Mouse (Mus musculus): Measurements from ENCODE around the gene Scrn2. TPM values are rescaled to one million over a fixed set of nuclear protein-coding genes. Genes with fewer than 3 reads are reported as not detected.

The Scrn2 gene
- total RNA-seq, 2 experiments from 2014 or later = 12.2 to 30.0 TPM

DNA sequence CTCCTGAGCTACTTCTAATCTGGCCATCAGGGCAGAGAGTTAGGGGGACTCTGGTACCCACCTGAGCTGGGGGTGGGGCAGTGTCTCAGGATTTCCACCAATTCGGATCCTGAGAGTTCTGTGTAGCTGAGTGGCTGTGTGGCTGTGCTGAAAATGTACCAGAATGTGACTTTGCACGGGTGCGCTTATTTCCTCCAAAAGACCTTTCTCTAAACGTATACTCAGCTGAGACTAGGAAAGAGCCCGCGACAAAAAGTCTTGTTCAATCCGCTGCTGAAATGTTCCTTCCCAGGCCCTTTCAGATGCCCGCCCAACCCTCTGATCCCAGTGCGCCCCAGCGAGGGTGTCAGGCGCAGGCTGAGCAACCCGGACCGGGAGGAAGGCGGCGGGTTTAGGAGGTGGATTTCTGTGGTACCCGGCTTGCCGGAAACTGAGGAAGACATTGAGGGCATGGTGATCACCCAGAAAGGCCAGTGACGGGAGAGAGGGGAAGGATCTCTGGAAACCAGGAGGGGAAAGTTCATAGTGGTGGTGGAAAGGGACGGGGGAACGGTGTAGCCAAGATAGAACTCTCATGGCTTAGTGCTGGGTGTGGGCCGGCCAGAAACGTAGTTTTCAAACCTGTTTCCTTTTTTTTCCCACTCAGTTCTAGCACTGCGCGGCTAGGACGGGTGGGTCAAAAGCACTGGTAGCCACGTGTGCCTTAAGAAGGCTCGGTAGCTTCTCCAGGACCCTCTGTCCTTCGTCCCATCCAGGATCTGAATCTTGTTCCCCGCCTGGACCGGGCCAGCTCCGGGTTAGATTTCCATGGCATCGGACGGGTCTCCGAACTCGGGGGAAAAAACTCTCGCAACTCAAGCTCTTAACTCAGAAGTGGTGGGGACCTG is 11.8 kb upstream of the Scrn2 start:
- no peak for ATAC-seq (replicated peaks; ENCODE audit: poor library complexity, severe bottlenecking)

DNA sequence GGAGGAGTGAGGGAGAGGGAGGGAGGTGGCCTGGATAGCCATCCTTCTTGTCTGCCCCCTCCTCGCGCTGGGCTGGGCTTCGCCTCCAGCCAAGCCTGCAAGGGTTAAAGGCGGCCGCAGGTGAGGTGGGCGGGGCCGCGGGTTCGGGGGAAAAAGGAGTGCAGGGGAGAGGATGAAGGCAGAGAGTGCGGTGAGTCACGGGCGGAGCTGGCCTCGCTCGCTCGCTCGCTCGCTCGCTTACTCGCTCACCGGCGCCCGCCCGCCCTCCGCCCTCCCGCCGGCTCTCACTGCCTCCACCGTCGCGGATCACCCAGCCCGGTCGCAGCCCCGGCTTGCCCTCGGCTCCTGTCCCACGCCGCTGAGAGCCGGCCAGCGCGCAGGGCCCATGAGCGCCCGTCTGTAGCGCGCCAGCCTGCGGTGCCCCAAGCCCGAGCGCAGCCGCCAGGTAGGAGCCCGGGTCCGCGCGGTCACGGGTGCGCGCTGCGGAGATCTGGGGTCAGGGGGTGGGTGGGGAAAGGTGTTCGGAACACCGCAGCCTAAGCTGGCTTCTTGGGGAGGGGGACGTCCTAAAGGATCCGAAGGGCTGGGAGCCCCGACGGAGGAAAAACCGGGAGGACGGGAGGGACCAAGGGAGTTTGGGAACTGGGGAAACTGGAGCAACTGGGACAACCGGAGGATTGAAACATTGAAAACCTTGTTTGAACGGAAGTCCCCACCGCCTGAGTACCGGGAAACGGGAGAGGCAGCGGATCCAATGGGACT is 11.0 kb upstream of the Scrn2 start:
- ATAC-seq (replicated peaks; ENCODE audit: poor library complexity, severe bottlenecking) = no peak

DNA sequence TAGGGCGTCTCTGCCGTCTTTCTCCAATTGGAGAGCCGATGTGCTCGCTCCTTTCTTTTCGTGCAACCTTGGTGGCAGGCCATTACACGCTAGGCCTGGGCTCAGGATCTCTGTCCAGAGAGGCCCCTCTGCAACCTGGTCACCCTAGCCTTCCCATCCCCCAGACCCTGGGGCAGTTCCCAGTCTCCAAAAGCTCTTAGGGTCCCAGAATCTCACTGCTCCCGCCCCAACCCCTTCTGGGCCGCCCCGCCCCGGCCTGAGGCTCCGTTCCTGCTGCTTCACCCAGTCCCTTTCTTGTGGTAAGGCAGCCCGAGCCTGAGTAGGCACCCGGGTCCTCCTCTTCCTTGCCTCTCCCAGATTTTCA is 10.4 kb upstream of the Scrn2 start:
- no peak for ATAC-seq (replicated peaks; ENCODE audit: poor library complexity, severe bottlenecking)

DNA sequence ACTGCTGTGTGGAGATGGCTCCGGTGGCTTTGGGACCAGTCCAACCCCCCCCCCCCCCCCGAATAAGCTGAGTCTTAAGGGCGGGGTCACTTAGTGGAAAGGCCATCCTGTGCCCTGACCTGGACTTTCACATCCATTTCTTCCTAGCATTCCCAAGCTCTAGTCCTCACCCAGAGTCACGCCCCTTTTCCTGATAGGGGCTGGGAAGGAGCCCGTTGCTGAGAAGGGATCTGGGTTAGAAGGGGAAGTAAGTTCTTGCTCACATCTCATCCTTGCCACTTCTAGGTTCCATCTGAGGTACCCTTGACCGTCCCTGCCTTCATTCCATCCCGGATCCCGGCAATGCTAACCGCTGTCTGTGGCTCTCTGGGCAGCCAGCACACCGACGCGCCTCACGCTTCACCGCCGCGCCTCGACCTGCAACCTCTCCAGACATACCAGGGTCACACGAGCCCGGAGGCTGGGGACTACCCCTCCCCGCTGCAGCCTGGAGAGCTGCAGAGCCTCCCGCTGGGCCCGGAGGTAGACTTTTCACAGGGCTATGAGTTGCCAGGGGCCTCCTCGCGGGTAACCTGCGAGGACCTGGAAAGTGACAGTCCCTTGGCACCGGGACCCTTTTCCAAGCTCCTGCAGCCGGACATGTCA is 8.5 kb upstream of the Scrn2 start:
- no peak for ATAC-seq (replicated peaks; ENCODE audit: poor library complexity, severe bottlenecking)

DNA sequence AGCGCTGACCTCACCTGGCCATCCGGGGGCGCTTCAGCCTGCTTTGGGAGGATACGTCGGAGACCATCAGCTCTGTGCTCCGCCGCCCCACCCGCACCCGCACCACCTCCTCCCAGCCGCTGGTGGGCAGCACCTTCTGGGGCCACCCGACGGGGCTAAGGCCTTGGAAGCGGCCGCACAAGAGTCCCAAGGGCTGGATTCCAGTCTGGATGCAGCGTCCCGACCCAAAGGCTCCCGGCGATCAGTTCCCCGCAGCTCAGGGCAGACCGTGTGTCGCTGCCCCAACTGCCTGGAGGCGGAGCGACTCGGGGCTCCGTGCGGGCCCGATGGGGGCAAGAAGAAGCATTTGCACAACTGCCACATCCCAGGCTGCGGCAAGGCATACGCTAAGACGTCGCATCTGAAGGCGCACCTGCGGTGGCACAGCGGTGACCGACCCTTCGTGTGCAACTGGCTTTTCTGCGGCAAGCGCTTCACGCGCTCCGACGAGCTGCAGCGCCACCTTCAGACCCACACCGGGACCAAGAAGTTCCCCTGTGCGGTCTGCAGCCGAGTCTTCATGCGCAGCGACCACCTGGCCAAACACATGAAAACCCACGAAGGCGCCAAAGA is 7.8 kb upstream of the Scrn2 start:
- ATAC-seq (replicated peaks; ENCODE audit: poor library complexity, severe bottlenecking) = peak; percentile 52

DNA sequence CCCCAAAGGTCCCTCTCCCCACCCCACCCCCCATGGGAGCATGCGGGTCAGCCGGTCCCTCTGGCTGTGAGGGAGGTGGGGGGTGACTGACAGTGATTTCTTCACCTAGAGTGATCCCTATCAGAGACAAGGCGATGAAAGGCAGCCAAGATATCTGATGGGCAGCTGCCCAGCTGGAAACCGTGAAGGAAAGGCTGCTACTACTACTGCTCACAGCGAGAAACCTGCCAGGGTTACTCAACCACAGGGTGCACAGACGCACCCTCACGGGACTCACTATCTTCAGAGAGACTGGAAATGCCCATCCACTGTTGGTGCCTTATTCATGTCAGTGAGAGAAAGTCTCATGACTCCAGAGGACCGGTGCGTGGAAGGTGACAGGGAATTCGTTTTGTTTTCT is 4.8 kb upstream of the Scrn2 start:
- ATAC-seq (replicated peaks; ENCODE audit: poor library complexity, severe bottlenecking) = no peak

DNA sequence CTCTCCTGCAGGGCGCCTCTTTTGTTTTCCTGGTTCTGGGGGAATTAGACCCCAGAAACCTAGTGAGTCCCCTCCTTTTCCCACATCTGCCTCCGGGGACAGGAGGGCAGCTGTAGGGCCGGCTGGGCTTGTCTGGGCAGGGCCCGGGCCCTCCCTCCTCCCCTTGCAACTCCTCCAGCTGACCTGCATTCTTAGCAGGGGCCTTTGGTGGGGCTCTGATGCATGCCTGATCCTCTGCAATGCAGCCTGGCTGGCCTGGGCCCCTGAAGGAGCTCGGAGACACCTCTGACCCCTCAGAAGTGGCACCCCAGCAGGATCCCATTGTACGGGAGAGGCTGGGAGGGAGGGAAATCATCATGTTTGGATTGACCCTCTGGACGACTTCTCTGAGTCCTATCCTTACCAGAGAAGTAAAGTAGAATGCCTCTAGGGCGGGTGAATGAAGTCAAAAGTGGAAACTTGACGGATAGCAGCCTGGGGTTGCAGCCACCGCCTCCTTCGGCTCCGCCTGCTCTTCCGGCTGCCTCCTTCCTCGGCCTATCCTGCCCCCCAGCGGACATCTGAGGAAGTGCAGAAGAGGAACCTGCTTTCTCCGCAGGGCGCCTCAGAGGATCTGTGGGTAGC is 3.9 kb upstream of the Scrn2 start:
- ATAC-seq (replicated peaks; ENCODE audit: poor library complexity, severe bottlenecking) = peak; percentile 73

DNA sequence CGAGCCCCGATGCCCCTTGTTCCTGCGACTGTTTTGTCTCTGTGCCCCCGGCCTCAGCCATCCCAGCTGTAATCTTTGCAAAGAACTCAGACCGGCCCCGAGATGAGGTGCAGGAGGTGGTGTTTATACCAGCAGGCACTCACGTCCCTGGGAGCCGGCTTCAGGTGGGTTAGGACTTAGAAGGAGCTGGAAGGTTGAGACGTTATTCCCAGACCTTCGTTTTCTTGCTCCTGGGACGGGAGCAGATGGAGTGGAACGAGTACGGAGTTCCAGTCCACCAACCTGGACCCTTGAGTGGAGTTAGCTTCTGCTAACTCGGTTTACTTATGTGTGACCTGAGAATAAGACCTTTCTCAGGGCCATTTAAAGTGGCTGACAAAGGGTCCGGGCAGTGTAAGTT is 688 bp downstream of the Scrn2 start:
- no peak for ATAC-seq (replicated peaks; ENCODE audit: poor library complexity, severe bottlenecking)

DNA sequence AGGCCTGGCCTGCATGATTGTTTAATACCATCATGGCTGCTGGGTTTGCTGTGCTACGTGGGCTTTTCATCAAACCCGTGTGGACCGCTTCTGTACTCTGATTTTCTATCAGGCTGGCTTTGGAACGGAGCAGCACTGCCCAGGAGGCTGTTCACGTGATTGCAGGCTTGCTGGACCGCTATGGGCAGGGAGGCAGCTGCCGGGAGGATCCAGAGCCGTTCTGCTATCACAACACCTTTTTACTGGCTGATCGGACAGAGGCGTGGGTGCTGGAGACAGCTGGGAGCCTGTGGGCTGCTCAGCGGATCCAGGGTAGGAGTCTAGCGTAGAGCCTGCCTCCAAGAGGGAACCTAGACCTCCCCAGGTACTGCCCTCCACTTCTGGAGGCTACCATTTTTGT is 2.2 kb downstream of the Scrn2 start:
- no peak for ATAC-seq (replicated peaks; ENCODE audit: poor library complexity, severe bottlenecking)

DNA sequence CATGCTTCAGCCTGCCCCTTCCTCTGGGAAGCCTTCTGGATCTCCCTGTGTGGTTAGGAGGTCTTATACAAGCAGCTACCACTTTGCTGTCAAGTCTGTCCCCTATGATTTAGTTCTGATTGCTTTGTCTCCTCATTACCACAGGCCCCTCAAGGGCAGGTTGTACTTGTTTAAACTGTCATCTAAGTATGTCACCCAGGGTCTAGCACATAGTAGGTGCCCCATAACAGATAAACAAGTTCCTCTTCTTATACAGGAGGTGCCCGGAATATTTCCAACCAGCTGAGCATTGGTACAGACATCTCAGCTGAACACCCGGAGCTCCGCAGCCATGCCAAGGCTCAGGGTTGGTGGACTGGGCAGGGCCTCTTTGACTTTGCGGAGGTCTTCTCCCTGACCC is 2.8 kb downstream of the Scrn2 start:
- no peak for ATAC-seq (replicated peaks; ENCODE audit: poor library complexity, severe bottlenecking)

DNA sequence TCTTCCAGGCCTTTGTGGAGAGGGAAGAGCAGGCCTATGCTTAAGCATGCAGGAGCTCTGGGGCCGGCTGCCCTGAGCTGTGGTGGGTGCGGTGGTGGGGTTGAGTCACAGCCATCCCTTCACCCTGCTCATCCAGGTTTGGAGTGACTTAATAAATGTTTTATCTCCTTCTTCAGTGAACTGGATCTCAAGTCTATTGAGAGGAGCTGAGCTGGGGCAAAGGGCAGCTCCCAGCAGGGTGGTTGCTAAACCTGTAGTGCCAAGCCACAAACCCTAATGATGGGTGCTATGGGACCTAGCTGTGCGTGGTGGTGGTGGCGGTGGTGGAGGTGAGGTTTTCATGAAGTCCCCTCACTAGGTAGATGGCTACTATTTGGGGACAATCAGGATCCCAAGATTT is 4.0 kb downstream of the Scrn2 start:
- ATAC-seq (replicated peaks; ENCODE audit: poor library complexity, severe bottlenecking) = no peak

DNA sequence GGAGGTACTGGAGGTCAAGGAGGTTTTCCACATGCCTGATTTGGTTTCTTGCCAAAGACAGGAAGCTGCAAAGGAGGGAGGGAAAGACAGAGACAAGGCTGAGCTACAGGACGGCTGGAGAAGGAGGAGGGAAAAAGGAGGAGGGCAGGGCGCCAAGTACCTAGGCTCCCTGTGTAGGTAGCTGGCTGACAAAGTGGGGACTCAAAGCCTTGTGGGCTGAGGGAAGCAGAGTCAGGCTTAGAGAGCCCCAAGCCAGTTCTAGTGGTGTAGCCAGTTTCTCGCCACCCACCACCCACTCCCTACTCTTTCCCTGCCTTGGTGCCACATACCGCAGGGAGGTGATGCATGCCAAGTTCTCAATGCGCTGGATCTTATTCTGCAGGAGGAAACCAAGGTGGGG is 6.4 kb downstream of the Scrn2 start:
- no peak for ATAC-seq (replicated peaks; ENCODE audit: poor library complexity, severe bottlenecking)

DNA sequence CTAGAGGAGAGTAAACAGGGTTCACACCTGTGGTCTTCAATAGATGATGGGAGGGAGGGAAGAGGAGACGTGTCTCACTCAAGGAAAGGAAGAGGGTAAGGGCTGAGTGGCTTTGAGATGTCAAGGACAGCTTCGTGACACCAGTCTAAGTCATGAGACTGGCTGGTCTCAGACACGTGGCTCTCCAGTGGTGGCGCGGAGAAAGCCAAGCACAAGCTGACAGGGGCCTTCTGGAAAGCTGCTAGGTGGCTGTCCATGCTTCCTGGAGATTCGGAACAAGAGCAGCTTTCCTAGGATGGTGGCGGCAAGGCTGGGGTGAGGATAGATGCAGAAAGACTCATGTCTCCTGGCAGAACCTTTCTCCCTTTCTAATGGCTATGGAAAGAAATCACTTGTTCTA is 9.1 kb downstream of the Scrn2 start:
- no peak for ATAC-seq (replicated peaks; ENCODE audit: poor library complexity, severe bottlenecking)

DNA sequence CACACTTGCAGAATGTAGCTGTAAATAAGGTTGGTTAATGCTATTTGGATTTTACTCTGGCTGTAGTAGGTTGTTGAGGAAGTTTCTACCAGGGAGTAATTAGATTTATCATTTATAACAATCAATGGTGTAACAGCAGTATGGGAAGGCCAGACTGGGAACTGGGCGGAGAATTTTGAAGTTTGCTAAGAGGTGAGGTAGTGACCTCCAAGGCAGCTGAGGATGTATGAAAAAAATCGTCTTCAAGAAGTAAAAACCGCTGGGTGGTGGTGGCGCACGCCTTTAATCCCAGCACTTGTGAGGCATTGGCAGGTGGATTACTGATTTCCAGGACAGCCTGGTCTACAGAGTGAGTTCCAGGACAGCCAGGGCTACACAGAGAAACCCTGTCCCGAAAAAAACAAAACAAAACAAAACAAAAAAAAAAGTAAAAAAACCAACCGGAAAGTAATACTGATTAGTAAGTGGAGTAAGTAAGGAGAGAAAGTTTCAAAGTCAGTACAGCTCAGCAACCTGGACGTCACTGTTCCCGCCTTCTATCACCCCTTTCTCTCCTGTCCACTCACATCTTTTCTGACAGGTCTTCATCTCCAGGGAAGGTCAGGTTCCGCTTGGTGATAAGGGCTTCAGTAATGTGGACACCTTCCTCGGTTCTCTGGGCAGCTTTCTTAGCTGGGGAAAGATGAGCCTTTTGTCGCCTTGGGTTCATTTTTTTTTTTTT is 10.7 kb downstream of the Scrn2 start:
- no peak for ATAC-seq (replicated peaks; ENCODE audit: poor library complexity, severe bottlenecking)

DNA sequence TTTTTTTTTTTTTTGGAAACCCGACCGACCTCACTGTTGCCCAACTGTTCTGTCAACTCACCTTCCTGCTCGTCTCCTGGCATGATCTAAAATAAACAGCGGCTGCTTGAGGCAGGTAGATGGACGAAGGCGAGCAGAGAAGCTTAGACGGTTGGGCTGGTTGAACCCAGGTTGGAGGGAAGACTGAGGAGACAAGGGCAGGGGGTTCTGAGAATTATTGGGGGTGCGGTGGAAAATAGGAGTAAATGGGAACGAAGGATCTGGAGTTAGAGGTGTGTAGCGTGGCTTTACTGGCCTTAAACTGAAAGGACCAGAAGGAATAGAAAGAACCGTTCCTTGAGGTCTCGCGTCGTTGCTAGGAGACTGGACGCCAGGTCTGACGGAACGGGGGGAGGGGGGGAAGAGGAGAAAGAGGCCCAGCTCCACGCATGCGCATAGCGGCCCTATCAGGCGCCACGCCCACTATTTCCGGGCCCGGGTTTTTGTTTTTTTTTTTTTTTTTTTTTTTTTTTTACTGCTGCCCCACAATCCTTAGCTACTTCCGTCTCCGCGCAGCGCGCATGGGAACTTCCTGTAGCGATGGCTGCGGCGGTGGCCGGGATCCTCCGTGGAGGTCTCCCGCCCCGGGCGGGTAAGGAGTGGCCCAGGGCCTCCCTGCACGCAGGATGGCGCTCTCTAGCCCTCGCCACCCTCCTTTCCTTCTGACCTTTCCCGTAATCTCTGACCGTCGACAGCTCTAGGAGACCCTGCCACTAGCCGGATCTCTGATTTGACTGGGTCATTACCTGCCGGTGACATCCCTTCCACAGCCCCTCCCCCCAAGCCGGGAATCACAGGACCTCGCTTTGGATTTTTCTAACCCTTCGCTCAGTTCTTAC is 11.5 kb downstream of the Scrn2 start, which contains the start of the genes Lrrc46 and Mrpl10:
Lrrc46 (minus strand) TSS at position 386 of the 878 bp plus-strand sequence.
Mrpl10 (plus strand) TSS at position 539 of the 878 bp plus-strand sequence.
- ATAC-seq (replicated peaks; ENCODE audit: poor library complexity, severe bottlenecking) = peak; percentile 94

DNA sequence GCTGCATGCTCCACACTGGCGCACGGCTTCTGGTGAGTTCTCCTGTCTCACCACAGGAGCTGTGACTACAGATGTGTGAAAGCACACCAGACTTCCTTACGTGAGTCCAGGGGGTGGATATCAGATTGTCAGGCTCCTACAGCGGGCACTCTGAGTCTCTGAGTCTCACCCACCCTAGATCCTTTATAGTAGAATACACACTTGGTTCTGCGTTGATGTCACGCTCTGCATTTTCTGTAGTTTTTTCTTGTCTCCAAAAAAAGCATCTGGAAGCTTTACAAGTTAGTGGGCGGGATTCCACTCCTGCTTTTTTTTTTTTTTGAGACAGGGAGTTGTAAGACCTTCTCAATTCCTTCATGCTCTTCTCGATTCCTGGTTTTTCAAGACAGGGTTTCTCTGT is 15.2 kb downstream of the Scrn2 start:
- no peak for ATAC-seq (replicated peaks; ENCODE audit: poor library complexity, severe bottlenecking)

DNA sequence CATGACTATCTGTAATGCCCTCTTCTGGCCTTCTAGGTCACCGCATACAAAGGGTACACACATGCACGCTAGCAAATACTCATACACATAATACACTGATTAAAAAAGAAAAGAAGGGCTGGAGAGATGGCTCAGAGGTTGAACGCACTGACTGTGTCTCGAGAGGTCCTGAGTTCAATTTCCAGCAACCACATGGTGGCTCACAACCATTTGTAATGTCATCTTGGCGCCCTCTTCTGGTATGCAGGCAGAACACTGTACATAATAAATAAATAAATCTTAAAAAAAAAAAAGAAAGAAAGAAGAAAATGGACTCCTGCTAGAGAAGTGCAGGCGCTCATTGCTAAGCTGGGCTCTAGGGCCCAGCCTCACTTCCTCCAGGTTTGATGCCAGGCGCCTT is 16.1 kb downstream of the Scrn2 start:
- ATAC-seq (replicated peaks; ENCODE audit: poor library complexity, severe bottlenecking) = no peak

DNA sequence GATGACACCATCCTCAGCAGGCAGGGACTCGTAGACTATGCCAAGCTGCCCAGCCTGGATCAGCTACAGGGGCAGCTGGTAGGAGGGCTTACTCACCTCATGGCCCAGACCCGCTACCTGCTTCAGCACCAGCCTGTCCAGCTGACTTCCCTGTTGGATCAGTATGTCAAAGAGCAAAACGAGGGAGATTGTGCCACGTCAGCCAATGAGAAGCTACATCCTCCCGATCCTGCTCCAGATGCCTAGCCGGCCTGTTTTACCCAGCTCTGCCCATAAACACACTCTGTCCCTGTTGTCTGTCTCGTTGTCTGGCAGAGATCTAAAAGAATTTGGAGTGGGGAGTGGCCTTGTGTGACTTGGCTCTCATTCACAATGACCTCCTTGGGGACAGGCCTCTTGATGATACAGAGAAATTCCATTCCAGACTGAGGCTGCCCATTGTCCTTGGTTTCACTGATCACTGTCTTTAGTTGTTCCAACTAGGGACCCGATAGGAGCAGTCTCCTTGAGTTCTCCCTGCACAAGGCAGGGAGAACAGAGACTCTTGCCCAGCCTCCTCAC is 18.4 kb downstream of the Scrn2 start:
- ATAC-seq (replicated peaks; ENCODE audit: poor library complexity, severe bottlenecking) = no peak

All from granulocyte monocyte progenitor cell, adult 5-6 weeks (primary cell).